Mouse (Mus musculus) CH12.LX (cell line): Measurements from ENCODE around the gene Serpina6. TPM values are rescaled to one million over a fixed set of nuclear protein-coding genes. Genes with fewer than 3 reads are reported as not detected.

Experiments used
- DNase-seq: peaks from one replicate; pipeline ENCODE4 v3.0.0-alpha.2; 2013; ENCODE audit errors: extremely low read depth
- H3K27ac ChIP-seq: 2 replicates; pipeline ENCODE4 v1.5.1; 2012; ENCODE audit warnings: low read depth, mild to moderate bottlenecking, control low read depth, moderate library complexity; ENCODE audit not compliant: insufficient read depth
- H3K27me3 ChIP-seq: replicated peaks from 2 replicates; pipeline ENCODE3; 2012; ENCODE audit warnings: inconsistent platforms
- H3K36me3 ChIP-seq, 2 experiments: replicated peaks in 1 of 2; 2 replicates each; pipeline versions ENCODE3 to v1.6.1; 2012; ENCODE audit warnings: inconsistent platforms in 1 of 2, low read length in 1 of 2, mild to moderate bottlenecking in 1 of 2, mixed read lengths in 1 of 2, moderate library complexity in 1 of 2; ENCODE audit not compliant: control insufficient read depth in 1 of 2, insufficient read depth in 1 of 2
- H3K4me1 ChIP-seq, 2 experiments: 2 replicates each; pipeline ENCODE4 v1.6.1; 2012; ENCODE audit warnings: inconsistent platforms in 1 of 2, moderate library complexity in 1 of 2; ENCODE audit not compliant: insufficient read depth in 2 of 2, control insufficient read depth in 1 of 2
- H3K4me2 ChIP-seq: 2 replicates; pipeline ENCODE4 v1.6.1; 2012; ENCODE audit warnings: low read depth, mild to moderate bottlenecking, control low read depth; ENCODE audit not compliant: poor library complexity, insufficient read depth, severe bottlenecking
- H3K4me3 ChIP-seq, 3 experiments: fragments of 150-350 bp in 1 of 3; sonication (generic) in 1 of 3; replicated peaks in 1 of 3; 2 replicates each; pipeline versions ENCODE3 to v1.5.1; 2011 to 2012; ENCODE audit warnings: low read depth in 2 of 3, low read length in 2 of 3, mild to moderate bottlenecking in 2 of 3, moderate library complexity in 2 of 3, control low read depth in 1 of 3, improper control_type of control experiment in 1 of 3, inconsistent platforms in 1 of 3, mixed read lengths in 1 of 3; ENCODE audit not compliant: poor library complexity in 1 of 3
- H3K79me2 ChIP-seq: replicated peaks from 2 replicates; pipeline ENCODE4 v1.6.1; 2012; ENCODE audit warnings: mild to moderate bottlenecking, moderate library complexity; ENCODE audit not compliant: control insufficient read depth, poor library complexity, insufficient read depth, severe bottlenecking; ENCODE audit errors: extremely low read depth
- H3K9ac ChIP-seq: 2 replicates; pipeline ENCODE4 v1.6.1; 2012; ENCODE audit warnings: low read depth, mild to moderate bottlenecking, control low read depth, moderate library complexity; ENCODE audit not compliant: insufficient read depth
- H3K9me3 ChIP-seq: replicated peaks from 2 replicates; pipeline ENCODE3; 2012; ENCODE audit warnings: low read length, inconsistent platforms, mixed read lengths
- CHD2 ChIP-seq: IDR thresholded peaks from 2 replicates; pipeline ENCODE4 v1.6.1; 2011; ENCODE audit warnings: low read length, improper control_type of control experiment
- ELF1 ChIP-seq: IDR thresholded peaks from 2 replicates; pipeline ENCODE4 v1.6.1; 2014; ENCODE audit warnings: low read depth, mild to moderate bottlenecking, inconsistent platforms, low read length, improper control_type of control experiment
- GABPA ChIP-seq: IDR thresholded peaks from 2 replicates; pipeline ENCODE4 v1.6.1; 2012; ENCODE audit warnings: low read depth, low read length, improper control_type of control experiment, inconsistent platforms; ENCODE audit not compliant: insufficient replicate concordance
- HCFC1 ChIP-seq: IDR thresholded peaks from 2 replicates; pipeline ENCODE4 v1.6.1; 2012; ENCODE audit warnings: low read depth, mild to moderate bottlenecking, inconsistent platforms, low read length, improper control_type of control experiment
- JUN ChIP-seq: IDR thresholded peaks from 2 replicates; pipeline ENCODE4 v1.6.1; 2011; ENCODE audit warnings: low read depth, mild to moderate bottlenecking, low read length, improper control_type of control experiment, moderate library complexity; ENCODE audit not compliant: insufficient read depth
- MAFK ChIP-seq: IDR thresholded peaks from 2 replicates; pipeline ENCODE4 v1.6.1; 2011; ENCODE audit warnings: low read length, improper control_type of control experiment; ENCODE audit not compliant: insufficient replicate concordance
- MAZ ChIP-seq: IDR thresholded peaks from 2 replicates; pipeline ENCODE4 v1.6.1; 2012; ENCODE audit warnings: low read depth, mild to moderate bottlenecking, inconsistent platforms, low read length, improper control_type of control experiment, moderate library complexity
- MEF2A ChIP-seq: IDR thresholded peaks from 2 replicates; pipeline ENCODE4 v1.6.1; 2014; ENCODE audit warnings: low read depth, mild to moderate bottlenecking, inconsistent platforms, low read length, improper control_type of control experiment, borderline replicate concordance
- MXI1 ChIP-seq: IDR thresholded peaks from 2 replicates; pipeline ENCODE4 v1.6.1; 2011; ENCODE audit warnings: mild to moderate bottlenecking, low read depth, low read length, improper control_type of control experiment
- NRF1 ChIP-seq: IDR thresholded peaks from 2 replicates; pipeline ENCODE4 v1.6.1; 2014; ENCODE audit warnings: low read depth, mild to moderate bottlenecking, inconsistent platforms, low read length, improper control_type of control experiment, moderate library complexity
- POLR2A ChIP-seq: IDR thresholded peaks from 2 replicates; pipeline ENCODE4 v1.6.1; 2011; ENCODE audit warnings: low read depth, mild to moderate bottlenecking, improper control_type of control experiment, low read length
- RCOR1 ChIP-seq: conservative IDR thresholded peaks from 2 replicates; pipeline ENCODE4 v1.6.1; 2012; ENCODE audit warnings: low read depth, mild to moderate bottlenecking, inconsistent platforms, low read length, improper control_type of control experiment
- TBP ChIP-seq: conservative IDR thresholded peaks from 2 replicates; pipeline ENCODE4 v1.6.1; 2011; ENCODE audit warnings: low read depth, low read length, improper control_type of control experiment
- UBTF ChIP-seq: IDR thresholded peaks from 2 replicates; pipeline ENCODE4 v1.6.1; 2012; ENCODE audit warnings: low read depth, mild to moderate bottlenecking, inconsistent platforms, low read length, improper control_type of control experiment, moderate library complexity
- ZNF384 ChIP-seq: IDR thresholded peaks from 2 replicates; pipeline ENCODE4 v1.6.1; 2012; ENCODE audit warnings: low read depth, low read length, improper control_type of control experiment, inconsistent platforms
- dilution Hi-C: fragments of 300-500 bp; cut with MboI; formaldehyde crosslinking; loops from 2 replicates; pipeline ENCODE4 v1.14.3; 2020; ENCODE audit warnings: low sequenced_read_pairs; ENCODE audit not compliant: extremely low pct_unique_long_range_greater_than_20kb, extremely low pct_ligation_motif_present
- in situ Hi-C: fragments of 300-500 bp; cut with MboI; formaldehyde crosslinking; loops from 3 replicates; pipeline ENCODE4 v1.14.3; 2019; ENCODE audit warnings: low sequenced_read_pairs, low pct_ligation_motif_present, low pct_unique_long_range_greater_than_20kb, mixed read lengths
- polyA plus RNA-seq: library from polyadenylated mRNA; unstranded; fragments of >175 nt; gene quantifications from 2 replicates; pipeline ENCODE4 v1.2.1, GENCODE M21; 2012; ENCODE audit warnings: low read depth; ENCODE audit not compliant: insufficient read length
- total RNA-seq, 2 experiments: library from RNA; depleted of rRNA; stranded (reverse); fragments of 300-350 nt in 1 of 2; fragments of >200 nt in 1 of 2; gene quantifications; 2 replicates each; pipeline ENCODE4 v1.2.3; 2012 to 2014

The Serpina6 gene
- total and polyA plus RNA-seq, 3 experiments = not detected

DNA sequence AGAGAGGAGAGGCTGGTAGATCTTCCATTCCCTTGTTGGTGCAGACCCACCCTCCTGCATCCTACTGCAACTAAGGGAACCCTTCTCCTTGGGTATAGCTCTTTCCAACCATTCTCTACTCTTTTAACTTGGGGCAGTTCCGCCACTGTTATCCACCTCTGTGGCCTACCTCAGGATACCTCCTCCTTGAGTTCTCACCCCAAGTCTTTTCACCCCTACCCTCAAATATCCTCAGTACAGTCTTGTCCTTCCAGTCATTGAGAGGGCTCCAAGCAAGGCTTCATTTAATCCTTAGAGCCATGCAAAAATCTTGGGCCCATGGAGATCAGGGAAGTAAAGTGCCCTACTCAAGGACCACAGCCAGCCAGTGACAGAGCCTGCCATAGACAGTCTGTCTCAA lies 19.0 kb upstream of the Serpina6 start, which contains the start of gene Serpina16:
Serpina16 (minus strand) TSS at position 101 of the 400 bp plus-strand sequence.
- Histone ChIP-seq H3K4me2 (no peak within 1 kb of the TSS), H3K9ac (no peak within 1 kb of the TSS), H3K4me1 (no peaks in the 10 kb centered on the region), H3K9me3 (no peaks in the 10 kb centered on the region), H3K4me3 (no peak within 1 kb of the TSS), H3K79me2 (no peaks in the 10 kb centered on the region), H3K36me3 (no peaks in the 10 kb centered on the region), H3K27me3 (peaks cover 88% of the 10 kb centered on the region), H3K27ac (no peak within 1 kb of the TSS)
- in situ Hi-C loops = no loop called here
- TF ChIP-seq MXI1 (no peak), TBP (no peak), POLR2A (no peak), NRF1 (no peak), ELF1 (no peak), UBTF (no peak), MEF2A (no peak)
- dilution Hi-C loops = no loop called here
- DNase-seq = no peak

DNA sequence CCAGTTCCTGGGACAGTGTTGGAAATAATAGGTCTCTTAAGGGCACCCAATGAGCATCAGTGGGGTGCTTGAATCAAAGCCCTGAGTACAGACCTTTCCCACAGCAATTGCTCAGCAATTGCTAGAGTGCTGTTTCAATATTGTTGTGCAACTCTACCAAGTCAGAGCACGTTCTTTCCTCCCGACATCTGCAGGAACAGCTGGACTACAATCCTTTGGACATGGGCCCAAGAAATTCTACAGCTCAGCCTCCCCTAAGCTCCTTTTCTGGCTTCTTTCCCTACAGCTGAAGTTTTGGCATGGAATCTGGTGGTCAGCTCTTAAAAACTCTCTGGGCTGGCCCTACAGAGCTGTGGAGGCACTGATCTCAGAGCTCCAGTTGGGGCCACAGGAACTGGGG lies 16.2 kb upstream of the Serpina6 start:
- H3K36me3 ChIP-seq = no peaks in the 10 kb centered on the region
- H3K9ac ChIP-seq = no peak overlapping the region
- H3K4me3 ChIP-seq = no peak overlapping the region
- in situ Hi-C loops (no loop called here), dilution Hi-C loops (no loop called here)
- no peaks in the 10 kb centered on the region for H3K79me2 ChIP-seq
- H3K4me1 ChIP-seq = no peaks in the 10 kb centered on the region
- no peak overlapping the region for H3K4me2 ChIP-seq
- H3K27me3 ChIP-seq = peaks cover 99% of the 10 kb centered on the region
- TF ChIP-seq HCFC1 = no peak
- no peak for TF ChIP-seq CHD2
- no peak for TF ChIP-seq MAZ
- TF ChIP-seq ELF1 = no peak
- TF ChIP-seq ZNF384 = no peak
- no peak for TF ChIP-seq JUN
- no peak for TF ChIP-seq MEF2A
- TF ChIP-seq UBTF = no peak
- no peak for TF ChIP-seq MXI1
- no peak for TF ChIP-seq MAFK
- no peak for TF ChIP-seq RCOR1
- no peak for TF ChIP-seq TBP
- no peak for TF ChIP-seq GABPA
- DNase-seq = no peak
- H3K27ac ChIP-seq = no peak overlapping the region
- H3K9me3 ChIP-seq = no peaks in the 10 kb centered on the region
